Mouse (Mus musculus) liver (tissue): ENCODE measurements at regions not wholly inside any gene's neighbourhood (a gene's known extent, or its start where the extent isn't known, plus 50 kb on each side); places are given as distances from the start of the nearest gene placed in this dataset.

Experiments used
- DNase-seq: peaks from one replicate; pipeline ENCODE4 v3.0.0-alpha.2; 2020; ENCODE audit warnings: mixed read lengths

DNA sequence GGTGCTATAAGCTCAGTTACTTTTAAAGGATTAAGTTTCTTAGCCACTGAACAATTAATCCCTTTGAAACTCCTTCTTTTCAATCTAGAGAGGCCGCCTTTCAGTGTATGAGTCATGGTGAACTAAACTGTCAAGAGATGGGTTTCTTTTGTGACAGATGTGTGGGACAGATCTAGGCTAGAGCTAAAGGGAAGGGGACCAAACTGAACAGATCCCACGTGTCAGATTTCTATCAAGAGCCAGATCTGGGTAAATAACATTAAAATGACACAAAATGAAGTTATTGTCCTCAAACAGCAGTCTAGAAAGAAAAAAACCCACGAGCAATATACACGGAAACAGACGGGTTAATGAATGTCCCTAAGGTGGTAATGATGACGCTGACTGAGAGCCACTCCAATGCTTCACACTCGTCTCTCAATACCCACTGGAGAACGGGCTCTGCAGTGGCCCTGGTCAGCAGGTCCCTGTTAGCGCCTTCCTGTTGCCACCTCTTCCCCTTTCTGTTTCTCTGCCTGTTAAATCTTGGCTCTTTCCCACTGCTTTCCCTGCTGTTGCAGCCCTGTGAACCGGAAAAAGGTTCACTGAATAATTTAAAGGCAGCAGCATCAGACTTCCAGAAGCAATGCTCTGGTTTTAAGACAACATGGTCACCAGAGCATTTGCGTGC lies 52.7 kb upstream of the Rab3gap2 start:
- DNase-seq = no peak

DNA sequence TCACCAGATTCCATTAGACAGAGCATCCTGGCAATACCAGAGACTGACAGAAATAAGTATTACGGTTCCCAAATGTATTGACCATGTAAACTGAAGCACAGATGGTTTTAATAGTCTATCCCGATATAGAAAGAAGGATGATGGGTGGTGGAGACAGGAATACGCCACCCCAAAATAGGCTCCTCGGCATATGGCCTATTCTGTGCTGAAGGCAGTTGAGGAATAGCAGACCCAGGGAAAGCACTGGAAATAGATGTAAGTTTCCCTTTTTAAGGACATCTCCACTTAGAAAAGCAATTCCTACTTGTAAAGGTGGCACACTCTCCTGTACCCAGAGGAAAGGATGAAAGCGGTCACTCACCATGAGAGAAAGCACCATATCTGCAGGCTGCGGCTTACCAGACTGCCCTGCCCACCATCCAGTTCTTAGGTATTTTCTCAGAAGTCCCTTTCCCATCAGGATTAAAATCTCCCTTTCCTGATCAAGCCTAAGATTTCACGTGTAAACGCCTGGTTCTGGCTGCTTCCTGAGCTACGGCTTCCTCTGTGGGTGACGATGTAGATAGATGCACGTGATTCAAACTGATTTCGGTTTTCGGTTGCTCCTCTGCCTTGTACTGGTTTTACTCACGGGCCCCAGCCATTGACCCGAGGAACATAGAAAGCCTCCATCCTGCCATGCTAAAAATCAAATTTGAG lies 53.3 kb upstream of the Rab3gap2 start:
- DNase-seq = no peak

DNA sequence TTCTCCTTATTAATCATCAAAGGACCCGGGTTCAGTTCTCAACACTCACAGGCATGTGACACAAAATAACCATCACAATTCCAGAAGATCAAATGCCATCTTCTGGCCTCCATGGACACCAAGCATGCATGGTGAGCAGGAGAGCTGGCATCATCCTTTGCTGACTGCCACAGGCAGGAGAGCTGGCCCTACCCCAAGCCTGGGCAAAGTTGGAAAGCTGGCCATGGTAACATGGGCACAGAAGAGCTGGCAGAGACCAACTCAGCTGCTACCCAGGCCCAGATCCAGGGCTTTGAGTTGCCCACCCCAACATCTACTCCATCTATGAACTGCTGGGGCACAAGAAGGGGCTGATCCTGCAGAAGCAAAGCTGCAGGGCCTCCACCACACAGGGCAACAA lies 59.1 kb upstream of the Rab3gap2 start:
- no peak for DNase-seq

- no peak for DNase-seq
These were observed 59.9 kb upstream of the Rab3gap2 start for GRCm38 (mm10) chr1:185144006-185144405.

DNA sequence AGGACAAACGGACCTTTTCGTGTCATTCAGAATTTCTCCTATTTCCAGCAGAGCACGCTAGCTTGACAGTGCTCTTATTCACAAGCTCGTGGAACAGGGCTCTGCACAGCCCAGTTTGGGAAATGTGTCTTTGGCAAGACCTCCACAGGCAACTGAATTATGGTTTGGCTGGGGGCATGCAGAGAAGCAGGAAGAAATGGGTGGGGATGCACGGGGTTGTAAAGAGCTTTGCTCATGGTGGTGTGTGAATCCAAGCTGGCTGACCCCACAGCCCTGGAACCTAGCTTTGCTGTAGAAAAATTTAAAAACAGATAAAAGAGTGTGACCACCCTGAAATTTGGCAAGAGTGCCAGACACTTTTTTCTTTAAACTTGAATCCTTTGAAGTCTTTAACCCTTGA lies 63.6 kb upstream of the Rab3gap2 start:
- DNase-seq = no peak

DNA sequence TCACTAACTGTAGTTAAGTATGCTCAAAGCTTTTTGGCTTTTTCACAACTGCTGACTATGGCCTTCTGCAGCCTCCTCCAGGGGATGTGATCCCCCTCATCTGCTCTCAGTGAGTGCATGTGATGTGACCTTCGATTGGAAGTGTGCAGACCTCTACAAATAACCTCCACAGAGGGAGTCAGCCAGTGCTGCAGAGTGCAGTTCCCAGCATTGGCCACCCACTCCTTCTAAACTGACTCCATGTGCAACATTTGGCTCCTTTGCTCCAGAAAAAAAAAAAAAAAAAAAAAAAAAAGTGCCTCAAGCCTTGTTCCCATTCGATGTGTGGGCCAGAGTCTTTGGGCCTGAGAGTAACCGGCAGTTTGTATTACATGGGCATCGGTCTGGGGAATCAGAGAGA lies 75.7 kb upstream of the Rab3gap2 start:
- DNase-seq = no peak

GRCm38 (mm10) chr1:185125737-185126286 lies 78.1 kb upstream of the Rab3gap2 start:
- no peak for DNase-seq

DNA sequence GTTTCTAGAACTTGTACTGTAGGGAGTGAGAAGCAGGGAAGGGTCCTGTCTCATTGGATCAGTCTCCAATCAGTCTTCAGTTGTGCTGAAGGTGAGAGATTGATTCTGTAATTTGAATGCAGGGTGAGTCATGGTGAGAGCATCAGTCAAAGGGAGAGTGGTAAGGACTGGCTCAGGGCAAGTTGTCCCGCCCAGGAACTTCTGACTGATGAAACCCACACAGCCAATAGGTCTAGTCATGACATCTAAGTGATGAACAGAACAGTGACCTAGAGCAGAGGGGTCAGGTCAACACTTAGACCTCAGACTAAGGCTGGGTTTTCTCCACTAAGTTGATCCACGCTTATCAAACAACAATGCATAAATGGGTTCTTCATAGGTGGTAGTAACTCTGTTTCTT lies 82.4 kb upstream of the Rab3gap2 start:
- no peak for DNase-seq

DNA sequence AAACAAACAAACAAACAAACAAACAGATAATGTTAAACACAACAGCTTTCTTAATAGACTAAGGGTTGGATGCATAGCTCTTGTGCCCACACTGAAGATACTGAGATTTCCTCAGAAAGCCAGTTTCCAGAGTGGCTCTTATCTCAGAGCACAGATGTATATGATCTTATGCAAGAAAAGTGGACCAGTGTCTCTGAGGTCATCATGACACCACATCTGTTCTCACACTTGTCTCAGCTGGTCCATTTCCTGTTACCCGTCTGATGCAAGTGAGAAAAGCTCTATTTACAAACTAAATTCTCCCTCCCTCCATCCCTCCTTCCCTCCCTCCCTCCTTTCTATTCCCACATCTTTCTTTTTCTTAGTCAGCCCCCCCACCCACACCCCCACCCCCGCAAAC lies 83.5 kb upstream of the Rab3gap2 start:
- DNase-seq = no peak

- no peak for DNase-seq
These were observed 86.2 kb upstream of the Rab3gap2 start for GRCm38 (mm10) chr1:185117711-185118110.

DNA sequence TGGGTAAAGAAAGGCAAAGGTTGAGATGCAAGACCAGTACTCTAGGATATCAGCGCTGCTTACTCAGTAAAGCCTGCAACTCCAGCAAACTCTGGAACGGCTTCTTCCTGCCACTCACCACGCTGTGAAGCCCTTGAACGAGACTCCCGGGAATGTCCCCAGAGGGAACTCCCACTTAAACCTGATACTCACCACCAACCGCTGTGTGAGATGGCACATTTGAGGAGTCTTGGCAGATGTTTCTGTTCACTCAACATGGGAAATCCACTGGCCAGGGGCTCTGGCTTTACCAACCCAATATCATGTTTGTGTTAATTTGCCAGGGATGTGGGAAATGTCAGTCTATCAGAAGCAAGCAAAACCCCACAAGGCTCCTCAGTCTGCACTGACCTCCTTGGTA lies 90.2 kb upstream of the Rab3gap2 start:
- DNase-seq = no peak

GRCm38 (mm10) chr1:185112017-185112399 lies 91.9 kb upstream of the Rab3gap2 start:
- no peak for DNase-seq

- no peak for DNase-seq
These were observed 92.4 kb upstream of the Rab3gap2 start for GRCm38 (mm10) chr1:185111347-185112016.

DNA sequence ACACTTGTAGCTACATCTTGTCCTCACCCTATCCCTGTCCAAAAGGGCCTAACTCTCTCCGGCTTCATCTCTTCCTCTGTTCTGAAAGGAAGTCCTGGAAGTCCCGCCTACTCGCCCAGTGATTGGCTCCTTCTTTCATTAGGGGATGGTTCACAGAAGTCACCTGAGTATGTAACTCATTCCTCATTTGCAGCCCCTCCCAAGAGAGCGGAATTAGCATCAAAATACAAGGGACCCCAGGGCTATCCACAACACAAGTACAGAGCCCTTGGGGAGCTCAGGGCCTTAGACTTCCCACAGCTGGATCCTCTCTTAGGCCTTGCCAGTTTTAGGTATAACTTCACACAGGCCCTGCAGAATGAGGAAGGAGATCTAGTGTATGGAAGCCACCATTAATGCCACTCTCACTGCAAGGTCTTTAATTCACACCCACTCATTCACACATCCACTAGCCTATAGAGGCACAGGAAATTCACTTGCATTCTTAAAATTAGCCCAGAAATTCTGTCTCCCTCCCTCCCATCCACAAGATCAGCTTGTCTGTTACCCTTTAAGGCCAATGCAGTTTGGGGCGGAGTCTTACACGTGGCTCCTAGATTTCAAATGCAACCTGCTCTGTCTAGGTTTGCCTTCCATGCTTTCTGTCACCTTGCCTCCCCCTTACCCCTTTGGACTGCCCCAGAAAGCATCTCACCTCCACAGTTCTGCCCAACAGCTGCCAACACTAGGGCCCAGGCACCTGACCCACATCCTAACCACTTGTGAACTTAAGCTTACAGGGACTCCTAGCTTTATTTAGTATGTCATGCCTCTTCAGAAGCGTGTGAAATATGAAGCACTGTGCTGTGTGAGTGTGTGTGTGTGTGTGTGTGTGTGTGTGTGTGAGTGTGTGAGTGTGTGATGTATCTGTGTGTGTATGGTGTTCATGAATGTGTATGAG lies 98.7 kb upstream of the Rab3gap2 start:
- DNase-seq = no peak

- no peak for DNase-seq
These were observed 100.1 kb upstream of the Rab3gap2 start for GRCm38 (mm10) chr1:185103803-185104202.

DNA sequence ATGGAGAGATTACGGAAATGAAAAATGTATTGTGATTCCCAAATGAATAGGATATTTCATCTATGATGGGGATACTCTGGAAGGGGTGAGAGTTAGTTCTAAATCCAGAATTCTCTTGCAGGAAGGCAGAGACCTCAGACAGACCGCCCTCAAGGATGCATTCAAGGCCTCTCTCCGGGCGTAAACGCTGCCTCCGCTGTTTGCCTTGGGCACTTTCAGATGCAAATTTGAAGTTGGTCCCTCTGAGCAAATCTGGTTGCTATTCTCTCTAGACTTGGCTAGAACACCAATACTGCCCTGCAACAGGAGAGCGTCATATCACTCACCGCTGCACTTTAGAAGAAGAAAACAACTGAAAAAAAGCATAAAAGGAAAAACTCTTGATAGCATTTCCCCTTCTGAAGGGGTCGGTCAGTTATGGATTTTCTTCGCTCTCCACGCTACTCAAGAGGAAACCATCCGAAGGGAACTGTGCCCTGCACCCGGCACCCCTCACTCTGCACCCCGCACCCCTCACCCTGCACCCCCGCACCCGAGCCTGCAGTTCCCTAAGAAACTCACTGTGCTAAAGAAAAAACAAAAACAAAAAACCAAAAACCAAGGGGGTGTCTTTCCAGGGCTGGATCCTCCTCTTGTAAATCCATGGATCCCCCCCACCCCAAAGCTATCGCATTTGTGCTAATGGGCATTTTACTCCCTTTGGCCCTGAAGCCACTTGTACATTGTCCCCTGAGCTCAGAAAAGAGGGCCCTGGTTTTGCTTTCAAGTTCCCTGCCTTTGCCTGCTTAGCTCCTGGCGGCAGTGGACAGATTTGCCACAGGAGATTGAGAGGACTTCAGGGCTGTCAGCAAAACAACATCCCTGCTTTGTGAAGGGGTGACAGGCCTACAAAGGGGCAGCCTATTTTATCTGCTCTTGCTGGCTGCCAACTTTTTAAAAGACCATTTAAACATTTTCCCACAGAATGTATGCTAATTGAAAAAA lies 99.9 kb upstream of the Mark1 start:
- DNase-seq = no peak

DNA sequence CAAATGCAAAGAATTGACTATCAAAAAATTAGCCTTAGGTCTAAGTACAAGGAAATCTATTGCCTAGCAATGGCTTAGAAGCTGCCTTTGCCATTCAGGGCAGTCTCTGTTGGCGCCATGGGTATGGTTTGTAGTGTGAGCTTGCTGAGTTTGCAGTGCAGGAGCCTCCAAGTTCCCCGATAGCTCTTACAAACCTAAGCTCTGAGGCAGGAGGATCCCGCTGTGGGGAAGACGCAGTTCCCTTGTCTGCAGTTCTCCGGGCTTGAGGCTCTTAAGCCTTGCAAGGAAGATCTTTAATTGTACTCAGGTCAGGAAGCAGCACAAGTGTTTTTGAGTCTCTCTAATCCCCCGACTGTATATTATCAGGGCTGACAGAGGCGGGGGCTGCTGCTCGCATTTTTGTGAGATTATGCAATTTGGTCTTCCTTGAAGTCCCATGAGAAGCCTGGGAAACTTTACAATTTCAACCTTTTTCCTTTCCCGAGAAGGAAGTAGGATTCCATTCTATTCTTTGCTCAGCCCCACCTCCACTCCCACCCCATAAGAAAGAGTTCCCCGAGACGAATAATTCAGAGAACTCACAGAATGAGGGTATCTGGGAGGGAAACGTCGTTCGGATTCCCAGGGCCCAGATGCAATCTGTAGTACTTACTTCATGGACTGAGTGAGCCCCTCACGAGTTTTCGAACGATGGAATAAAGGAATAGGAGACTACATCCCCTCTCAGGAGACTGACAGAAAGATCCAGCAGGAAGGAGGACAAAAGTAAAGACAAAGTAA lies 99.0 kb upstream of the Mark1 start:
- DNase-seq = no peak

GRCm38 (mm10) chr1:185096741-185097140 lies 97.4 kb upstream of the Mark1 start:
- no peak for DNase-seq

DNA sequence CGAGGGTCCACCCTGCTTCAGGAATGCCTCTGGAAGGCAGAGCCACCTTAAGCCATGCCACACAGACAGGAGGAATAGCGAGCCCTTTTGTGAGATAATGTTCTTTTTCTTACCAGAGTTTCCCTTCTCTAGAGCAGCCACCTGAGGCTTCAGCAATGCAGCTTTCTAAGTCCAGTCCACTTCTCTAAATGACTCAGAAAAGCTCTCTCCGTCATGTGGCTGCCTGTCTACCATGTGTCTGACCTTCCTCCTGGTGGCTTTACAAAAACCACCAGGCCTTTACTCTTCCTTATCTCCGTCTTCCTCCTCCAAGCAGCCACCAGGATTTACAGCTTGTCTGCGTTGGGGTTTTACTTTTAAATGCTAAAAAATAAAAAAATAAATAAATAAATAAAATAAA lies 93.4 kb upstream of the Mark1 start:
- no peak for DNase-seq

GRCm38 (mm10) chr1:185091816-185092558 lies 92.6 kb upstream of the Mark1 start:
- DNase-seq = no peak
